Mouse (Mus musculus) T-helper 2 cell (primary cell): ENCODE measurements around the gene Rfx1.

Source experiments
- in situ Hi-C: fragments of 300-600 bp; cut with MboI, MseI; formaldehyde crosslinking; loops from one replicate; pipeline ENCODE4 v1.15.1; 2025; ENCODE audit warnings: high pct_unique_total_duplicates

Gene Rfx1

DNA sequence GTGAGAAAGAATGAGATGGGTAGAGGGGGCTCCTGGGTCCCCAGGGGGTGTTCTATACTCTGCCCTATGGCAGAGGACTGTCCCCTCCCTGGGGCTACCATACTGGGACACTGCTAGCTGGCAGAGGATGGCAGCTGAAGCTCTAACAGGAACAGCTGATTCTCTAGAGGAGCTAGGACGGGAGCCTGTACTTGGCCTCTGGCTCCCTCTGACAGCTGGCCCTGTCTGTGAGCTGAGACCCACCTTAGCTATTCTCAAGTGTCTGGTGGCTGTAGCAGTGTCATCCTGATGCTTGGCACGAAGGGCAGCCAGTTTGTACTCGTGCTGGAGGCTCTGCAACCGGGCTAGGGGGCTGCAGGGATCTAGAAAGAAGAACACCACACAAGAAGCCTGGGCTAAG, 74.2 kb downstream of the Rfx1 start:
- in situ Hi-C loops = no loop called here

DNA sequence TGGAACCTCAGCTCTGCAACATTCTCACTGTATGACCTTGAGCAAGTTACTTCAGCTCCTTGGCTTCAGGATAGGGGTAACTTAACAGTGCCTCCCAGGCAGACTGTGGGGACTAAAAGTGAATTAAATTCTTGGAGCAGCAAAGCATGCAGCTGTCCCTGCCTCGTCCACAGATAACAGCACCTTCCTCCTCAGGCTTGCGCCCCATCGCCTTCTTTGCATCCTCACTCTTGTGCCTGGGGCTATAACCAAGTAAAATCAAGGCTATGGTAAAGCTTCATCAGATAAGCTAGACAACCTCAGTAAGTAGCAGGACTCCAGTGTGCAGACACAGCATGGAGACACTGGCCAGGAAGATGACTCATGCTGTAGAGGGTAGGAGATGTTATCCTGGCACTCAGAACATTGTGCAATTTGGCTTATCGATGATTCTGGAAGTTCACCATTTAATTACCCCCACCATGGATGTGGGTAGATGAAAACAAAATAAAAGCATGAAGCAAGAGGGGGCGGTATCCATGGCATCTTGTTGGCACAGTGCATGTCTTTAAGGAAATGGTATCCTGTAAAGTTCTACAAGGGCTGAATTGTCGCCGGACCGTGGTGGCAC, 78.1 kb downstream of the Rfx1 start:
- in situ Hi-C loops = no loop called here
